Mouse (Mus musculus): ENCODE measurements around the gene Sele. TPM values are rescaled to one million over a fixed set of nuclear protein-coding genes. Genes with fewer than 3 reads are reported as not detected.

Sele gene
- polyA plus RNA-seq, 1 experiment from 2014 or later: not detected

Other genes with a start within 250 kb of the Sele start
- 16.6 and 19.1 TPM in 2 replicates for gene Scyl3, start 119.1 kb upstream of the Sele start, polyA plus RNA-seq (2014; fragmentation: Nextera tagmentation; extraction: Ambion mirVana)
- 5.5 and 5.7 TPM in 2 replicates for gene BC055324, start 53.4 kb upstream of the Sele start, polyA plus RNA-seq (2014; fragmentation: Nextera tagmentation; extraction: Ambion mirVana)
- 8.2 and 9.1 TPM in 2 replicates for gene Mettl18, start 53.3 kb upstream of the Sele start, polyA plus RNA-seq (2014; fragmentation: Nextera tagmentation; extraction: Ambion mirVana)
- gene Sell, start 13.7 kb downstream of the Sele start, polyA plus RNA-seq (2014; fragmentation: Nextera tagmentation; extraction: Ambion mirVana): 0.13 TPM in 1 of 2 replicates, not detected in the other
- gene Selp, start 67.0 kb downstream of the Sele start, polyA plus RNA-seq (2014; fragmentation: Nextera tagmentation; extraction: Ambion mirVana): not detected in 2 replicates
- gene F5, start 103.6 kb downstream of the Sele start, polyA plus RNA-seq (2014; fragmentation: Nextera tagmentation; extraction: Ambion mirVana): 0.18 and 0.24 TPM in 2 replicates
- gene Slc19a2, start 200.8 kb downstream of the Sele start, polyA plus RNA-seq (2014; fragmentation: Nextera tagmentation; extraction: Ambion mirVana): 8.1 and 11.8 TPM in 2 replicates
- 23.4 and 24.5 TPM in 2 replicates for gene Ccdc181, start 227.4 kb downstream of the Sele start, polyA plus RNA-seq (2014; fragmentation: Nextera tagmentation; extraction: Ambion mirVana)

All from hindbrain, embryonic 14.5 days (tissue).